Mouse (Mus musculus) spleen, adult 10 weeks (tissue): ENCODE measurements around the gene Hnrnph1. TPM values are rescaled to one million over a fixed set of nuclear protein-coding genes. Genes with fewer than 3 reads are reported as not detected.

Experiments used
- polyA plus RNA-seq: library from polyadenylated mRNA; stranded (reverse); fragments of 350-450 nt; fragmentation: Illumina TruSeq; extraction: RNeasy Lipid Tissue Mini Kit (QIAGEN cat#74804); gene quantifications from one replicate; pipeline ENCODE4 v1.2.3, GENCODE M21; 2015; ENCODE audit warnings: low replicate concordance; ENCODE audit not compliant: insufficient read depth

Gene Hnrnph1
- 1,255 TPM for polyA plus RNA-seq

GRCm38 (mm10) chr11:50376911-50377891, at the start of gene Hnrnph1:
Gene Hnrnph1 (plus strand): TSS chr11:50376990.

GRCm38 (mm10) chr11:50354162-50354561, 22.6 kb upstream of the Hnrnph1 start, which contains the start of gene Cby3:
Gene Cby3 (plus strand): TSS chr11:50354462.

GRCm38 (mm10) chr11:50430277-50431133, 53.7 kb downstream of the Hnrnph1 start, which contains the start of gene Rufy1:
Gene Rufy1 (minus strand): TSS chr11:50431125.

Other genes starting within 250 kb of the Hnrnph1 start
- gene Tbc1d9b, start 245.6 kb upstream of the Hnrnph1 start, polyA plus RNA-seq: 20.5 TPM
- 2.9 TPM for gene Mrnip, start 202.5 kb upstream of the Hnrnph1 start, polyA plus RNA-seq
- gene Sqstm1, start 166.2 kb upstream of the Hnrnph1 start, polyA plus RNA-seq: 265 TPM
- 9.1 TPM for gene Mgat4b, start 166.1 kb upstream of the Hnrnph1 start, polyA plus RNA-seq
- gene Ltc4s, start 138.4 kb upstream of the Hnrnph1 start, polyA plus RNA-seq: 1.6 TPM
- gene Maml1, start 84.7 kb upstream of the Hnrnph1 start, polyA plus RNA-seq: 18.7 TPM
- gene Canx, start 51.3 kb upstream of the Hnrnph1 start, polyA plus RNA-seq: 321 TPM
- gene Cby3, start 22.5 kb upstream of the Hnrnph1 start, polyA plus RNA-seq: not detected
- 43.7 TPM for gene Rufy1, start 54.1 kb downstream of the Hnrnph1 start, polyA plus RNA-seq
- 2.0 TPM for gene Adamts2, start 225.1 kb downstream of the Hnrnph1 start, polyA plus RNA-seq